ENCODE assay signal across 7 mouse cellular contexts in genomic region chr7:127477687-127478634, GRCm38 (mm10). TPM values are rescaled to one million over a fixed set of nuclear protein-coding genes. Genes with fewer than 3 reads are reported as not detected.
DNase-seq lines count a peak whose midpoint lies in the region; ATAC-seq and TF ChIP-seq lines count a peak whose summit lies in the region.

No protein-coding gene starts in this region.

- H3K9me3 ChIP-seq in embryonic facial prominence, embryonic 10.5 days, result no peaks in the 10 kb centered on the region
- no peaks in the 10 kb centered on the region for H3K9me3 ChIP-seq in intestine, postnatal 0 days (ENCODE audit: control insufficient read depth)
- H3K9me3 ChIP-seq in midbrain, embryonic 12.5 days, result no peaks in the 10 kb centered on the region

- peaks cover 72% of the 10 kb centered on the region for H3K36me3 ChIP-seq in embryonic facial prominence, embryonic 10.5 days (replicated peaks)
- peaks cover 36% of the 10 kb centered on the region for H3K36me3 ChIP-seq in intestine, postnatal 0 days (ENCODE audit: control insufficient read depth, insufficient read depth)
- H3K36me3 ChIP-seq in midbrain, embryonic 12.5 days, result peaks cover 62% of the 10 kb centered on the region
- H3K36me3 ChIP-seq in small intestine, adult 2 months (ENCODE audit: control insufficient read depth, insufficient read depth, low read length), result peaks cover 49% of the 10 kb centered on the region

- H3K4me3 ChIP-seq in embryonic facial prominence, embryonic 10.5 days, result peak overlapping the region; percentile 99
- peak overlapping the region; percentile 93 for H3K4me3 ChIP-seq in intestine, postnatal 0 days (ENCODE audit: low read depth, low read length)
- peak overlapping the region; percentile 92 for H3K4me3 ChIP-seq in midbrain, embryonic 12.5 days
- peak overlapping the region; percentile 98 for H3K4me3 ChIP-seq in small intestine, adult 2 months (ENCODE audit: low read depth, low read length)

- no peaks in the 10 kb centered on the region for H3K27me3 ChIP-seq in embryonic facial prominence, embryonic 10.5 days (replicated peaks; ENCODE audit: low read depth, poor library complexity, severe bottlenecking)
- H3K27me3 ChIP-seq in intestine, postnatal 0 days (replicated peaks; ENCODE audit: control insufficient read depth, insufficient read depth, low read length), result no peaks in the 10 kb centered on the region
- H3K27me3 ChIP-seq in midbrain, embryonic 12.5 days, result no peaks in the 10 kb centered on the region
- no peaks in the 10 kb centered on the region for H3K27me3 ChIP-seq in small intestine, adult 2 months (ENCODE audit: control insufficient read depth, insufficient read depth, low read length)

- H3K27ac ChIP-seq in embryonic facial prominence, embryonic 10.5 days (replicated peaks), result peak overlapping the region; percentile 94
- H3K27ac ChIP-seq in intestine, postnatal 0 days (ENCODE audit: low read depth, low read length), result peak overlapping the region; percentile 98
- peak overlapping the region; percentile 97 for H3K27ac ChIP-seq in midbrain, embryonic 12.5 days (replicated peaks)
- H3K27ac ChIP-seq in small intestine, adult 2 months (ENCODE audit: insufficient read depth, low read depth, low read length), result peak overlapping the region; percentile 97

- peak; percentile 94 for ATAC-seq in intestine, postnatal 0 days
- ATAC-seq in midbrain, embryonic 12.5 days (ENCODE audit: low FRiP score, low read depth), result peak; percentile 91

- intact Hi-C loops in left cerebral cortex, postnatal 4 days (cut with DNase I), result loop anchor here (10.0 kb wide), 1 partner anchor 113 kb away; no protein-coding TSS in a partner anchor

- DNase-seq in adrenal gland, postnatal 10 days, result peak; percentile 99
- DNase-seq in embryonic facial prominence, embryonic 10.5 days (ENCODE audit: low spot score), result peak; percentile 98
- peak; percentile 100 for DNase-seq in gonadal fat pad, adult 2 months (ENCODE audit: low read depth)
- peak; percentile 99 for DNase-seq in left cerebral cortex, postnatal 4 days

- H3K4me1 ChIP-seq in embryonic facial prominence, embryonic 10.5 days, result peaks cover 34% of the 10 kb centered on the region
- no peaks in the 10 kb centered on the region for H3K4me1 ChIP-seq in intestine, postnatal 0 days (replicated peaks; ENCODE audit: control insufficient read depth, insufficient read depth, low read length)
- peaks cover 28% of the 10 kb centered on the region for H3K4me1 ChIP-seq in midbrain, embryonic 12.5 days
- H3K4me1 ChIP-seq in small intestine, adult 2 months (ENCODE audit: control insufficient read depth, insufficient read depth, insufficient read length, low read length), result peaks cover 5% of the 10 kb centered on the region

- peak overlapping the region; percentile 98 for H3K9ac ChIP-seq in intestine, postnatal 0 days (ENCODE audit: low read depth, low read length)
- H3K9ac ChIP-seq in midbrain, embryonic 12.5 days (replicated peaks), result peak overlapping the region; percentile 87

- WGBS in embryonic facial prominence, embryonic 10.5 days, result under 1% methylated on average over 50 of the region's 50 CpGs
- under 1% methylated on average over 50 of the region's 50 CpGs for WGBS in intestine, postnatal 0 days
- WGBS in midbrain, embryonic 12.5 days, result under 1% methylated on average over 50 of the region's 50 CpGs
- WGBS in small intestine, adult 2 months, result under 1% methylated on average over 50 of the region's 50 CpGs

- H3K4me2 ChIP-seq in intestine, postnatal 0 days (replicated peaks; ENCODE audit: low read depth), result peak overlapping the region; percentile 91
- H3K4me2 ChIP-seq in midbrain, embryonic 12.5 days (replicated peaks), result peak overlapping the region; percentile 99

- TF ChIP-seq POLR2A in small intestine, adult 2 months (IDR thresholded peaks at IDR 0.05; ENCODE audit: low read depth, low read length), result peak; percentile 85

- peak; percentile 51 for TF ChIP-seq CTCF in intestine, postnatal 0 days (IDR thresholded peaks at IDR 0.05; ENCODE audit: low read depth)
- TF ChIP-seq CTCF in small intestine, adult 2 months (IDR thresholded peaks at IDR 0.05; ENCODE audit: extremely low read depth, insufficient read length, insufficient replicate concordance, low read depth, low read length), result peak; percentile 22; the same call in 1 of the 2 replicates

RNA-seq across cellular contexts. Expression of gene Fbrs, which starts 1.0 kb away (rescaled TPM):
- 10 to 100 TPM; 53.3 to 65.8 TPM for total RNA-seq in adrenal gland, postnatal 10 days (2021)
- 8.6 and 9.0 TPM in 2 replicates for polyA plus RNA-seq in embryonic facial prominence, embryonic 10.5 days (2016; fragmentation: Nextera tagmentation; extraction: Ambion mirVana)
- polyA plus RNA-seq in gonadal fat pad, adult 2 months (2012; rRNA removed), result 15.3 and 27.5 TPM in 2 replicates
- 8.1 and 9.4 TPM in 2 replicates for polyA plus RNA-seq in intestine, postnatal 0 days (2015; fragmentation: Nextera tagmentation; extraction: Ambion mirVana)
- total RNA-seq in left cerebral cortex, postnatal 4 days (2021), result 10 to 100 TPM; 70.8 to 71.2 TPM
- polyA plus RNA-seq in midbrain, embryonic 12.5 days (2016; fragmentation: Nextera tagmentation; extraction: Ambion mirVana), result 13.9 and 14.2 TPM in 2 replicates
- 26.4 and 41.8 TPM in 2 replicates for polyA plus RNA-seq in small intestine, adult 2 months (2012; rRNA removed)

RNA-seq across cellular contexts. Expression of gene Prr14, which starts 18.6 kb away (rescaled TPM):
- total RNA-seq in adrenal gland, postnatal 10 days (2021), result 10 to 100 TPM; 37.3 to 40.0 TPM
- 46.3 and 47.9 TPM in 2 replicates for polyA plus RNA-seq in embryonic facial prominence, embryonic 10.5 days (2016; fragmentation: Nextera tagmentation; extraction: Ambion mirVana)
- 52.6 and 58.8 TPM in 2 replicates for polyA plus RNA-seq in gonadal fat pad, adult 2 months (2012; rRNA removed)
- 31.5 and 33.9 TPM in 2 replicates for polyA plus RNA-seq in intestine, postnatal 0 days (2015; fragmentation: Nextera tagmentation; extraction: Ambion mirVana)
- 10 to 100 TPM; 35.4 to 35.6 TPM for total RNA-seq in left cerebral cortex, postnatal 4 days (2021)
- polyA plus RNA-seq in midbrain, embryonic 12.5 days (2016; fragmentation: Nextera tagmentation; extraction: Ambion mirVana), result 63.1 and 69.2 TPM in 2 replicates
- polyA plus RNA-seq in small intestine, adult 2 months (2012; rRNA removed), result 30.3 and 81.2 TPM in 2 replicates

RNA-seq across cellular contexts. Expression of gene Zfp689, which starts 29.0 kb away (rescaled TPM):
- 1 to 10 TPM; 3.6 to 4.3 TPM for total RNA-seq in adrenal gland, postnatal 10 days (2021)
- polyA plus RNA-seq in embryonic facial prominence, embryonic 10.5 days (2016; fragmentation: Nextera tagmentation; extraction: Ambion mirVana), result 13.4 and 17.7 TPM in 2 replicates
- 3.5 and 4.2 TPM in 2 replicates for polyA plus RNA-seq in gonadal fat pad, adult 2 months (2012; rRNA removed)
- polyA plus RNA-seq in intestine, postnatal 0 days (2015; fragmentation: Nextera tagmentation; extraction: Ambion mirVana), result 2.2 and 2.6 TPM in 2 replicates
- total RNA-seq in left cerebral cortex, postnatal 4 days (2021), result 1 to 10 TPM; 9.5 to 9.7 TPM
- 18.2 and 19.3 TPM in 2 replicates for polyA plus RNA-seq in midbrain, embryonic 12.5 days (2016; fragmentation: Nextera tagmentation; extraction: Ambion mirVana)
- polyA plus RNA-seq in small intestine, adult 2 months (2012; rRNA removed), result 2.0 and 2.9 TPM in 2 replicates

RNA-seq across cellular contexts. Expression of gene Srcap, which starts 33.8 kb away (rescaled TPM):
- 10 to 100 TPM; 70.0 to 94.2 TPM for total RNA-seq in adrenal gland, postnatal 10 days (2021)
- polyA plus RNA-seq in embryonic facial prominence, embryonic 10.5 days (2016; fragmentation: Nextera tagmentation; extraction: Ambion mirVana), result 55.8 and 62.8 TPM in 2 replicates
- 14.9 and 16.8 TPM in 2 replicates for polyA plus RNA-seq in gonadal fat pad, adult 2 months (2012; rRNA removed)
- 12.3 and 12.5 TPM in 2 replicates for polyA plus RNA-seq in intestine, postnatal 0 days (2015; fragmentation: Nextera tagmentation; extraction: Ambion mirVana)
- 100 to 1,000 TPM; 113 to 128 TPM for total RNA-seq in left cerebral cortex, postnatal 4 days (2021)
- 94.6 and 98.3 TPM in 2 replicates for polyA plus RNA-seq in midbrain, embryonic 12.5 days (2016; fragmentation: Nextera tagmentation; extraction: Ambion mirVana)
- polyA plus RNA-seq in small intestine, adult 2 months (2012; rRNA removed), result 22.6 and 52.6 TPM in 2 replicates

RNA-seq across cellular contexts. Expression of gene Gm42715, which starts 41.4 kb away (rescaled TPM):
- total RNA-seq in adrenal gland, postnatal 10 days (2021), result 10 to 100 TPM; 17.9 to 28.8 TPM
- polyA plus RNA-seq in embryonic facial prominence, embryonic 10.5 days (2016; fragmentation: Nextera tagmentation; extraction: Ambion mirVana), result 16.6 and 17.8 TPM in 2 replicates
- 8.9 and 12.1 TPM in 2 replicates for polyA plus RNA-seq in gonadal fat pad, adult 2 months (2012; rRNA removed)
- polyA plus RNA-seq in intestine, postnatal 0 days (2015; fragmentation: Nextera tagmentation; extraction: Ambion mirVana), result 5.0 and 6.6 TPM in 2 replicates
- total RNA-seq in left cerebral cortex, postnatal 4 days (2021), result 10 to 100 TPM; 14.5 to 14.6 TPM
- 19.4 and 20.1 TPM in 2 replicates for polyA plus RNA-seq in midbrain, embryonic 12.5 days (2016; fragmentation: Nextera tagmentation; extraction: Ambion mirVana)
- 5.4 and 9.5 TPM in 2 replicates for polyA plus RNA-seq in small intestine, adult 2 months (2012; rRNA removed)

Comparison
In these comparisons a context has a peak if more than half of its experiments do, and no peak if none do; other contexts are left out.
1. Peak in every context shown above with its lines: DNase-seq, ATAC-seq, H3K4me3 ChIP-seq and H3K27ac ChIP-seq.